Mouse (Mus musculus) embryonic fibroblast, embryonic 13.5 days (primary cell): ENCODE results near the gene Gp5.

Experiments used
- CTCF ChIP-seq: IDR thresholded peaks from 2 replicates; pipeline ENCODE4 v1.5.1; 2011; ENCODE audit warnings: mild to moderate bottlenecking, control low read depth, low read length, moderate library complexity, borderline replicate concordance; ENCODE audit not compliant: insufficient read depth
- POLR2A ChIP-seq: IDR thresholded peaks from 2 replicates; pipeline ENCODE4 v1.6.1; 2011; ENCODE audit warnings: low read depth, mild to moderate bottlenecking, control low read depth, low read length, moderate library complexity

DNA sequence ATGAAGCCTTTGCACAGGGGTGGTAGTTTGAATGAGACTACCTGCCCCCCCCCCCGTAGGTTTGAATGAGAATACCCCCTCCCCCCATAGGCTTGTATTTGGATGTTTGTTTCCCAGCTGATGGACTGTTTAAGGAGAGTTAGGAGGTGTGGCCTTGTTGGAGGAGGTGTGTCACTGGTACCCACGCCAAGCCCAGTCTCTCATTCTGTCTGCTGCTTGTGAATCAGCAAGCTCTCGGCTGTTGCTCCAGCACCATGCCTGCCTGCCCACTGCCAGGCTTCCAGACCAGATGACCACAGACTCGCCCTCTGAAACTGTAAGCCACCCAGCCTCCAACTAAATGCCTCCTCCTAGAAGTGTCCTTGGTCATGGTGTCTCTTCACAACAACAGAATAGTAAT, 47.4 kb downstream of the Gp5 start:
- TF ChIP-seq CTCF (no peak), POLR2A (no peak)
